Mouse (Mus musculus) stomach, embryonic 14.5 days (tissue): ENCODE measurements at regions not wholly inside any gene's neighbourhood (a gene's known extent, or its start where the extent isn't known, plus 50 kb on each side); places are given as distances from the start of the nearest gene placed in this dataset.

Source experiments
- ATAC-seq: fragments of 200-750 bp; cut with Nextera tagmentation; 2 replicates; pipeline ENCODE4 v1.8.0; 2017; ENCODE audit warnings: low read depth, moderate TSS enrichment; ENCODE audit not compliant: insufficient number of reproducible peaks, insufficient read depth, low FRiP score
- H3K27ac ChIP-seq: fragments of 300-500 bp; sonication (generic); 2 replicates; pipeline ENCODE4 v1.5.1; 2014; ENCODE audit warnings: mild to moderate bottlenecking, low read length, moderate library complexity, mixed read lengths
- H3K27me3 ChIP-seq: fragments of 300-500 bp; sonication (generic); 2 replicates; pipeline ENCODE4 v1.6.1; 2014; ENCODE audit warnings: low read length, control low read depth, mixed read lengths; ENCODE audit not compliant: control insufficient read depth, insufficient read depth
- H3K36me3 ChIP-seq: fragments of 300-500 bp; sonication (generic); 2 replicates; pipeline ENCODE4 v1.6.1; 2014; ENCODE audit warnings: mild to moderate bottlenecking, control low read depth, low read length, moderate library complexity, mixed read lengths; ENCODE audit not compliant: control insufficient read depth, insufficient read depth
- H3K4me1 ChIP-seq: fragments of 300-500 bp; sonication (generic); 2 replicates; pipeline ENCODE4 v1.6.1; 2014; ENCODE audit warnings: low read length, control low read depth, mixed read lengths; ENCODE audit not compliant: control insufficient read depth, insufficient read depth
- H3K4me2 ChIP-seq: fragments of 300-500 bp; sonication (generic); replicated peaks from 2 replicates; pipeline ENCODE4 v1.6.1; 2014; ENCODE audit warnings: low read depth, low read length, control low read depth
- H3K4me3 ChIP-seq: fragments of 300-500 bp; sonication (generic); 2 replicates; pipeline ENCODE4 v1.5.1; 2014; ENCODE audit warnings: low read depth, low read length, control low read depth
- H3K9ac ChIP-seq: fragments of 300-500 bp; sonication (generic); replicated peaks from 2 replicates; pipeline ENCODE4 v1.6.1; 2014; ENCODE audit warnings: low read depth, mild to moderate bottlenecking, control low read depth, low read length, moderate library complexity, mixed read lengths
- H3K9me3 ChIP-seq: fragments of 300-500 bp; sonication (generic); 2 replicates; pipeline ENCODE4 v1.6.1; 2016; ENCODE audit warnings: low read depth, low read length, control low read depth; ENCODE audit not compliant: control insufficient read depth
- WGBS: fragments of 180-500 bp; shearing (Covaris S2); extraction: QIAGEN DNeasy Blood & Tissue Kit; methylation state at CpG from one replicate; pipeline ENCODE4 v1.1.7; 2014; 5-methylcytosine and 5-hydroxymethylcytosine counted together

- ATAC-seq = no peak
- Histone ChIP-seq H3K4me2 (no peak overlapping the region), H3K4me3 (no peak overlapping the region), H3K9ac (no peak overlapping the region), H3K27me3 (no peaks in the 10 kb centered on the region), H3K4me1 (no peaks in the 10 kb centered on the region), H3K27ac (no peak overlapping the region), H3K36me3 (no peaks in the 10 kb centered on the region), H3K9me3 (no peaks in the 10 kb centered on the region)
- WGBS = 73% methylated on average over 4 of the region's 4 CpGs
Observed at GRCm38 (mm10) chr15:65452258-65453028, 437.7 kb upstream of the Gm21961 start.

GRCm38 (mm10) chr15:65419736-65420135 lies 405.0 kb upstream of the Gm21961 start:
- 73% methylated on average over 3 of the region's 3 CpGs for WGBS
- H3K4me2 ChIP-seq = no peak overlapping the region
- H3K9ac ChIP-seq = no peak overlapping the region
- H3K9me3 ChIP-seq = no peaks in the 10 kb centered on the region
- no peaks in the 10 kb centered on the region for H3K36me3 ChIP-seq
- ATAC-seq = no peak
- H3K27me3 ChIP-seq = no peaks in the 10 kb centered on the region
- no peak overlapping the region for H3K27ac ChIP-seq
- H3K4me3 ChIP-seq = no peak overlapping the region
- H3K4me1 ChIP-seq = no peaks in the 10 kb centered on the region
